Mouse (Mus musculus) thymus, postnatal 10 days (tissue): ENCODE results near the gene Fam155a.

Experiments used
- DNase-seq, 2 experiments: peaks; one replicate each; pipeline ENCODE4 v3.0.0; 2021; ENCODE audit warnings: low spot score in 2 of 2

Gene Fam155a

GRCm38 (mm10) chr8:9180686-9181315 is 590.2 kb downstream of the Fam155a start:
- no peak for DNase-seq

DNA sequence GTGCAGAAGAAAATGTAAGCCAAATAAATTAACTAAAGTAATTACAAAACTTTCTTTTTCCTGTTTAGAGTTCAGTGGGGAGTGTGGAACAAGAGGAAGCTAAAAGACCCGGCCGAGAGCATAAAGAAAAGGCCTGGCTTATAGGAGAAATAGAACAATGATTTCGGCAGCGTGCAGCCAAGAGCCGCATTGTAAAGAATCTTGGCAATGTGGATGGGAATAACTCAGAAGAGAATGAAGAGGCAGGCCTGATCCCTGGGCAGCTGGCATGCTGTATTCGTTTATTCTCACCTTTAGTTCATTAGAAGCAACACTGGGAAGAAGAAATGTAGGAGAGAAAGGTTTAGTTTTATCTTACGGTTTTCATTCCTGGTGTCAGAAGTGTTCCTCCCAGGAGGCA is 594.0 kb downstream of the Fam155a start:
- no peak for DNase-seq

DNA sequence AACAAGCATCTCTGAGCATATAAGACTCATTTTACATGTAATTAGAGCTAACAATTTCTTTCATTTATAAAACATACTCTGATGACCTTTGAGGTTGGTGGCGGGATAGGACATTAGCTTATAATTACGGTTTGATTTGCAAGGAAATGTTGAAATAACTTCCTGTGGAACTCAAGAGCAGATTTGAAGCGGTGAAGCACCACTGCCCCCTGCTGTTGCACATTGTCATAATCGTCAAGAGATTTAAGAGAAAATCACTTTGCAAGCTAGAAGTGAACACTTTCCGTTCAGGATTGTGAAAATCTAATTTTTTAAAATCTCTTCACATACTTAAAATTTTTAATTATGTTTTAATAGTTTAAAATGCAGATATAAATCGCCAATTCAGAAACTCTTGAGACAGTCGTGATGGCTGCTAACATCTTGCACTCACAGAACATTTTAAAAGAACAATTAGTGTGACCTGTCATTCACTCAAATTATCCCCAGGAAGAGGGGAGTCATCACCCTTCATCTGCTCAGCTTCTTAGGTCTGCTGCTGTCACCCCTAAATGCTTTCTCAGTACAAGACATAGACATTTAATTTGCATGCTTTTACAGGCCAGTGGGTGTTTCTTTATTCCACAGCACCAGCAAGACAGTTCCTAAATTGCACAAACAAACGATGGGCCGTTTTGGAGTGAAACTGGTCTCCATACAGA is 595.9 kb downstream of the Fam155a start:
- peak in 1 of 2 experiments; percentile 15 for DNase-seq

GRCm38 (mm10) chr8:9171848-9172247 is 599.1 kb downstream of the Fam155a start:
- DNase-seq: no peak

DNA sequence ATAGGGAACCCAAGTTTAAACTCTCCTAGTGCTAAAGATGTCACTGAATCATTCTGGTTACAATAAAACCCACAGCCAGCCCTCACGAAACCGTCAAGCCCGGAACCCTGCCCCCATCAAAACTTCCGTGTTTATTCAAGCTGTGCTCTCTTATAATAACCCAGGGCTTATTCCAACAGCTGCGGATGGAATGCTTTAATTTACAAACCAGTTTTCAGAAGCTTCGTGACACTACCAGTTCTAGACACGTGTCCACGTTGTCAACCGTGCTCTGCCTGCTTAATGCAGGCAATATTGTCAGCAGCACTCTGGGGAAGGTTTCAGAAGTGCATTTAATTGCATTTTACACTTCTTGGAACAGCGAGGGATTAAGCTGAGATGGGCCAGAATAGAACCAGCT is 603.0 kb downstream of the Fam155a start:
- DNase-seq: no peak

- DNase-seq: no peak
These were observed 609.4 kb downstream of the Fam155a start for GRCm38 (mm10) chr8:9161606-9162005.

- no peak for DNase-seq
These were observed 611.6 kb downstream of the Fam155a start for GRCm38 (mm10) chr8:9159322-9159721.

DNA sequence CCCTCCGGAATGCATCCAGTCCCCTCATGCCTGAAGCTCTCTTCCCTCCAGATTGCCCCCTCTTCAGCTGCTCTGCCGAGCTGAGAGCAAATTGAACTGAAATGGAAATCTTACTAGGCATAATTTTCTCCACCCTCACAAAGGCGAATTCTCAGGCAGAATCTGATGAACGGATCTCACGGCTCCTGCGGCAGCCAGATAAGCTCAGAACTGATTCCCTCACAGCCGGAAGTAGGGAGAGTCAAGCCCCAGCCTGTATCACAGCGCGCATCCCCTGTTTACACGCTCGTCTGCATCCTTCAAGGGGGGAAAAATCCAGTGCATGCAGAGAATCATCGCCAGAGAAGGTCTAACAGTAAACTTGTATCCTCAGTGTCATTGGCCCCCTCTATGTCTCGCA is 612.3 kb downstream of the Fam155a start:
- no peak for DNase-seq

- DNase-seq: no peak
These were observed 613.7 kb downstream of the Fam155a start for GRCm38 (mm10) chr8:9157141-9157781.
